Mouse (Mus musculus): ENCODE measurements at regions not wholly inside any gene's neighbourhood (a gene's known extent, or its start where the extent isn't known, plus 50 kb on each side); places are given as distances from the start of the nearest gene placed in this dataset.

- peak in 1 of 2 experiments; percentile 0 for DNase-seq
Observed at GRCm38 (mm10) chrX:68412560-68412959, 265.8 kb upstream of the Fmr1 start.

DNA sequence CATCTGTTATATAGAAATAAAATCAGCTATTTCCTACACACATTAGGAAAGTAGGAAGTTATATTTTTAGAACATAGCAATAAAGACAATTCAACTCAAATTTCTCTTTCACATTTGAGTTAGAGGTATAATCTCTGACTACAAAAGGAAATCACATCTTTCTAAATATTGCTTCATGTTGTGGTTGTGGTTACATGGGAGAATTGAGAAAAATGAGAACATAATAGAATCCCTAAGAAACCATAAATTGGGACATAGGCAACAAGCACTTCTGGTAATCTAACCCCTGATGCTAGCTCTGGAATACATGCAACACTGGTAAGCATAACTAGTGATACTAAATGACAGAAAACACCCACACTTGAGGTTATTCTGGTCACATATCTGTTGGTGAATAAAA is 256.1 kb upstream of the Fmr1 start:
- no peak for DNase-seq

All from heart, adult 18-20 months (tissue).